Mouse (Mus musculus): ENCODE results near the gene Nup98.

- TF ChIP-seq POLR2A (IDR thresholded peaks at IDR 0.05; ENCODE audit: extremely low read depth, insufficient read depth, low read length) (no peak), CTCF (IDR thresholded peaks at IDR 0.05; ENCODE audit: low read depth, low read length) (no peak)
These were observed 32.9 kb upstream of the Nup98 start for GRCm38 (mm10) chr7:102242917-102243316.
